14 mouse cellular contexts compared by ENCODE assay signal in genomic region chr4:98031871-98032270, GRCm38 (mm10).
"Had no signal": no experiment of that assay in that cellular context is flagged by ENCODE, and none has a peak within 500 bp of the region (broad histone marks: within the 10 kb centered on the region; RNA-seq: fewer than 3 reads in every experiment).

No protein-coding gene starts in this region.

- DNase-seq: kidney, adult 2 months; kidney, postnatal 25 days; layer of hippocampus, adult 9-11 months; liver; lung, adult 18-20 months; lung, postnatal 10 days; lung, postnatal 36 days; spleen, adult 18-20 months; thymus, adult 2 months; thymus, postnatal 14 days; thymus, postnatal 4 days had no signal

- ATAC-seq: liver, embryonic 12.5 days; midbrain, embryonic 13.5 days; midbrain, embryonic 16.5 days had no signal
